Mouse (Mus musculus) kidney, adult 9 months (tissue): ENCODE measurements around the gene Hectd3.
A peak's percentile ranks its signal among the peaks of the same experiment; 100 is the strongest.

ENCODE experiments used
- DNase-seq: peaks from one replicate; pipeline ENCODE4 v3.0.0; 2022

Hectd3 gene

DNA sequence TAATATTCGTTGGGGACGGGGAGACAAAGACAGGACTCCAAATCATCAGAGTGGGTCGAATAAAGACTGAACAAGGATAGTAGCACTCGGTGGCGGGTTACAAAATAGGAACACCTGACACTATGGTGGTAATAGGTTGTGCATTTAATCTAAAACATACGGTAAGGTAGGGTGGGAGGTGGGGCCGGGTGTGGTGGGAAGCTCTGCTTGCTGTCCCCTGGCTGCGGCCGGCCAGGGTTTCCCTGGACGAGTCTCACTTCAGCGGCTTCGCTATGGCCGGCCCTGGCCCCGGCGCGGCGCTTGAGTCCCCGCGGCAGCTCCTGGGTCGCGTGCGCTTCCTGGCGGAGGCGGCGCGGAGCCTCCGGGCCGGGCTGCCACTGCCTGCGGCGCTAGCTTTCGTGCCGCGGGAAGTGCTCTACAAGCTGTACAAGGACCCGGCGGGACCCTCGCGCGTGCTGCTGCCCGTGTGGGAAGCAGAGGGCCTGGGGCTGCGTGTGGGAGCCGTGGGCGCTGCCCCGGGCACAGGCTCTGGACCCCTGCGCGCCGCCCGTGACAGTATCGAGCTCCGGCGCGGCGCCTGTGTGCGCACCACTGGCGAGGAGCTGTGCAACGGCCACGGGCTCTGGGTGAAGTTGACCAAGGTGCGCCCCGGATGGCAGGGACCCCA is at the start of gene Hectd3:
Hectd3 (plus strand) TSS at position 187 of the 667 bp plus-strand sequence.
- peak; percentile 77 for DNase-seq

DNA sequence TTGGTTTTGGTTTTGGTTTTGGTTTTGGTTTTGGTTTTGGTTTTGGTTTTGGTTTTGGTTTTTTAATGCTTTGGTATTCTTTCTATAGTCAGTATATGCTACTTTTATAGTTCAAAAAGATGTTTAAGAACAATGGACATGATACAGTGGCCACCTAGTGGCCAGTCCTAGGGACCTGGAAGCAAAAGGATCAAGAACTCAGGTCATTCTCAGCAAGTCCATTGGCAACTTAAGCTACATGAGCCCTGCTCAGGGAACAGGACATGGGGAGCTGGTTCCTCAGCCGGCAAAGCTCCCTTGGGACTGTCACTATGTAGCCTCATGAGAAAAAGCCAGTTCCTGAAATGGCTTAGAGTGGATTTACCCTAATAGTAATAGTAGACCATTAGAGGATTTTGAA is 43.5 kb upstream of the Hectd3 start:
- DNase-seq, result peak; percentile 27

DNA sequence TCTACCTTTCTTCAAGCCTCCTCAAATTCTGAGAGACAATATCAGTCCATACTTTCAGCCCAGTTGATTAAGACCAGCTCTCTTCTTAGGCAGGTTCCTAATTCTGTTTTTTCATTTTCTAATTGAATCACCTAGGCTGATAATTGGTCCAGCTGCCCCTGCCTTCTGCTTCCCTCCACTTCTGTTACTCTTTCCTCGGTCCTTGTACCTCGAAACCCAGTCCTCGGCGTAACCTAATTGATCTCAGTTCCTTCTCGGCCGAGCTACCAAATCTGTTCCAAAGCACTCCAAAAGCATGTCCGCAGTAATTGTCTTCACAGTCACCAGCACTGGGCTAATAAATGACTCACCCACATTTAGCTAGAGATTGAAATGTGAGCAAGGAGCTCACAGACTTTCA is 40.2 kb upstream of the Hectd3 start:
- no peak for DNase-seq

DNA sequence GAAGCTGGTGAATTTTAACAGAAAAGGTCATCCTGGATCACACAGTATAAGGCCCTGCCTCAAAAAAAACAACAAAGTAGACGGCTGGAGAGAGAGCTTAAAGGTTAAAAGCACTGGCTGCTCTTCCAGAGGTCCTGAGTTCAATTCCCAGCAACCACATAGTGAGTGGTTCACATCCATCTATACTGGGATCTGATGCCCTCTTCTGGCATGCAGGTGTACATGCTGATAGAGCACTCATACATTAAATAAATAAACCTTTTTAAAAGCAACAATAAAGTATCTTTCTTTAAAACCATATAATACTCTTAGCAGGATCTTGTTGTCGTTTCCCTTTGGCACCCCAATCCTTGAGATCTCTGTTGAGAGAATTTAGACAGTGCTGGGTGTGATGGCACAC is 18.6 kb upstream of the Hectd3 start:
- DNase-seq, result no peak

DNA sequence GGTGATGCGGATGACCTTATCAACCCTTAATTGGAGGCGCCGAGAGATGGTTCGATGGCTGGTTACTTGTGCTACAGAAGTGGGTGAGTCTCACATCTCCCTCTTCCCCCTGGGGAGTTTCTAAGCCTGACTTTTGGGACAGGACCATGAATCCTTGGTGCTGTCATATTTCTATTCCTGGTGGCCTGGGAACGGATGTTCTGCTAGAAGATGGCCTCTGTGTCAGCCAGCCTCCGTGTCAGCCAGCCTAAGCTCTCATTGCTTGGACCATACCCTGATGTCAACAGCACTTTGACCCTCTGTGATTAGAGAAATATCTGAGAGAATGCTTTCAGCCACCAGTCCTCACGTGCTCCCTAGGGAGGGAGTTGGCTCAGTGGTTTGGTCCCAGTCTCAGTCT is 9.4 kb upstream of the Hectd3 start:
- no peak for DNase-seq

DNA sequence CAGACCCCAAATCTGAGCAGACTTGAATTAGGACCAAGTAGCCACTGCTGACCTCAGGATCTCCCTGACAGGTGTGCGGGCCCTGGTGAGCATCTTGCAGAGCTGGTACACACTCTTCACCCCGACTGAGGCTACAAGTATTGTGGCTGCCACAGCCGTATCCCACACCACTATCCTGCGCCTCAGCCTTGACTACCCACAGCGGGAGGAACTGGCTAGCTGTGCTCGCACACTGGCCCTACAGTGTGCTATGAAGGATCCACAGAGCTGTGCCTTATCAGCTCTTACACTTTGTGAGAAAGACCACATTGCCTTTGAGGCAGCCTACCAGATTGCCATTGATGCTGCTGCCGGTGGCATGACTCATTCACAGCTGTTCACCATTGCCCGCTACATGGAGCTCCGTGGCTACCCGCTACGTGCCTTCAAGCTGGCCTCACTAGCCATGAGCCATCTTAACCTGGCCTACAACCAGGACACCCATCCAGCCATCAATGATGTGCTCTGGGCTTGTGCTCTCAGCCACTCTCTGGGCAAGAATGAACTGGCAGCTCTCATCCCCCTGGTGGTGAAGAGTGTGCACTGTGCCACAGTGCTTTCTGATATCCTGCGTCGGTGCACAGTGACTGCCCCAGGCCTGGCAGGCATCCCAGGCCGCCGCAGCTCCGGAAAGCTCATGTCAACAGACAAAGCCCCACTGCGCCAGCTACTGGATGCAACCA is 8.6 kb upstream of the Hectd3 start:
- peak; percentile 85 for DNase-seq

DNA sequence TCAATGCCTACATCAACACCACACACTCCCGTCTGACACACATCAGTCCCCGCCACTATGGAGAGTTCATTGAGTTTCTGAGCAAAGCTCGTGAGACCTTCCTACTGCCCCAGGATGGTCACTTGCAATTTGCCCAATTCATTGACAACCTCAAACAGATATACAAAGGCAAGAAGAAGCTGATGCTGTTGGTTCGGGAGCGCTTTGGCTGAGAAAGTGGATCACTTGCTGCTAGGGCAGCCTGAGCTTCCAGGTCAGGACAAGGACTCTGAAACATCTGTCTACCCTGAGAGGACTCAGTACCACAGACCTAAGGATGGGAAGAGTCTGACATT is 8.0 kb upstream of the Hectd3 start:
- no peak for DNase-seq

DNA sequence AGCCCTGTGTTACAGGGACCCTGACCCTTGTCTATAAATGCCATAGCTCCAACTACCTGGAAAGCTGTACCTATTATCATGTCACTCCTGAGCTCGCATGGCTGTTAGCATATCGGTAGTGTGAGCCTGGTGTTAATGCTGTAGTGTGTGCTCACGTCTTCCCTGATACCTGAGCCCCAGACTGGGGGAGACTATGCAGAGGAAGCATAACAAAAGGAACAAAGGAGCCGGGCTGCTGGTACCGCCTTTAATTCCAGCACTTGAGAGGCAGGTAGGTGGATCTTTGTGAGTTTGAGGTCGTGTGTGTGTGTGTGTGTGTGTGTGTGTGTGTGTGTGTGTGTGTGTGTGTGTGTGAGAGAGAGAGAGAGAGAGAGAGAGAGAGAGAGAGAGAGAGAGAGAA is 5.4 kb upstream of the Hectd3 start:
- no peak for DNase-seq

DNA sequence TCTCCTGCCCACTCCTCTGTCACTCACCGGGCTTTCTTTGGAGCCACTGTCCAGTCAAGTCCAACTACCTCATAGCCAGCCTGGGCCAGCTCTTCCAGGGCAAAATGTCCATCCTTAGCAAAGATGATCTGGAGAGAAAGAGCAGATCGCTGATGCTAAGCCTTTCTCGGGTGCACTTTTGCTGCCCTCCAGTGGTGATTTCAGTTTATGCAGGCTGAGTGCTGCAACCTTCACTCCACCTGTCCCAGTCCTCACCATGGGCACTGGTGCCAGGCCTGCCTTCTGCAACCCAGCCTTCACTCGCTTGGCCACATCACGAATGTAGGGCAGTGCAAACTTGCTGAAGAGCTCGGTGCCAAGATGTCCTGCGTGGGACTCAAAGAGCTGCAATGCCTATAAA is 3.8 kb upstream of the Hectd3 start:
- peak; percentile 90 for DNase-seq

DNA sequence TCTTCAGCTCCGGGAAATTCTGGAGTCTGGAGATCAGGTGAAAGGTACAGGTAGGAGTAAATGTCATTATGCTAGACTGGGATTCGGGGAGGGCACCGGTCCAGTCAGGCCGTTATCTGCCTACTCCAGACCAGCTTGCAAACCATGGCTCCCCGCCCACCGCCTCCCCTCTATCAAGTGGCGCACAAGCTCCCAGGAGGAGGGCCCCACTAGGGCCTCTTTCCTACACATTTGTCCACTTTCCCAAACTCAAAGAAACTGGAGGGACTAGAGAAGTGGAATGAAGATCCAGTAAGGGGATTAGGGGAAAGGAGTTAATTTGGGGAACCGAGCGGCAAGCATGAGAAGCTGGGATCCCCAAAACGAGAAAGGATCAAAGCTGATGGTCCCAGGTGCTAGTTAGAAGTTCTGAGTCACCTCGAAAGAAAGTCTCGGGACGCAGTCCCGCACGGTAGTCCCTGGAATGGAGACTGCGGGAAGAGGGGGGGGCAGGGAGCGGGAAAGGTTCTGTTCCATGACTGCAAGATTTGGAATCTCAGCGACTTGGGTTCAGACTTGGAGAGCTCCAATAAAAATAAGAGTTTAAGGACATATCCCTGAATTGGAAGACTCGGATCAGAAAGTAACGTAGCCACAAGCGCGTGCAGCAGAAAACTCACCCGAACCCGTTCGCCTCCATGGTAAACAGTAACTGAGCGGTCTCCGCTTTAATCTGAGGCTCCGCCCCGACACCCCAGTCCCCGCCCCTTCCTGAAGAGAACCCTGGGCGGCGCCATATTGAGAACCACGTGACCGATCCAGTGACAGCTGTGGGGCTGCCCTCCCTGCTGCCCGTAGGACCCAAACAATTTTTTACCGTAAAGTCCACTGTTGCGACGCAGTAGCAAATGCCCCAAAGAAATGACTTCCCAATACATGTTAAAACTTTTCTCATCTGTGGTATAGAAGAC is 1.2 kb upstream of the Hectd3 start, which contains the start of gene Urod:
Urod (minus strand) TSS at position 742 of the 950 bp plus-strand sequence.
- DNase-seq, result peak; percentile 98

DNA sequence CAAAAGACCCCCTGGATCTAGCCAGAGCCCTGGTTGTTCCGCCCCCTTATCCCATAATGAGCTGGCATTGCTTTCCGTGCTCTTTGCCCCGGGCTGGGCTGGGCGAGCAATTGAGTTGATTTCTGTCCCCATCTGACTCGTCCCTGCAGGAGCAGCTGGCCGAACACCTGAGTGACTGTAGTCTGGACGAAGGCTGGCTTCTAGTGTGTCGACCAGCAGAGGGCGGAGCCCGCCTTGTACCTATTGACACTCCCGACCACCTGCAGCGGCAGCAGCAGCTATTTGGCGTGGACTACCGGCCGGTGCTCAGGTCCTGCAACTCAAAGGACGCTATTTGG is 650 bp downstream of the Hectd3 start:
- peak; percentile 88 for DNase-seq

DNA sequence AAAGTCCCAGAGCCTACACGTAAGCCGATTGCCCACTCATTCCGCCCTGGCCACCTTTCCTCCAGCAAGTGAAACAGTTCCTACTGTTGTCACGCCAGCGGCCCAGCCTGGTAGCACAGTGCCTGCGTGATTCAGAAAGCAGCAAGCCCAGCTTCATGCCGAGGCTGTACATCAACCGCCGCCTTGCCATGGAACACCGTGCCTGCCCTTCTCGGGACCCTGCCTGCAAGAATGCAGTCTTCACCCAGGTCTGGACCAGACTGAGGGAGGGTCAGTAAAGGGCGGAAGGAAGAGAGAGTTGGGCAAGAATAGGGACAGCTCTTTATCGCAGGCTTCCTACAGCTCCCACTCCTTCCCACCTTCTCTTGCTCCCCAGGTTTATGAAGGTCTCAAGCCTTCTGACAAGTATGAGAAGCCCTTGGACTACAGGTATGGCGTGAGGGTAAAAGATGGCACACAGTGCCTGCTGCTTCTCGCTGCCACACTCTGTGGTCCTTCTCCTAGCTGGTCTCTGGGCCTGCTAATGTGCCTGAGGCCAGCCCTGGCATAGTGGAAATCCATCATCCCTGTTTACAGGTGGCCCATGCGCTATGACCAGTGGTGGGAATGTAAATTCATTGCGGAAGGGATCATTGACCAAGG is 4.5 kb downstream of the Hectd3 start:
- no peak for DNase-seq

DNA sequence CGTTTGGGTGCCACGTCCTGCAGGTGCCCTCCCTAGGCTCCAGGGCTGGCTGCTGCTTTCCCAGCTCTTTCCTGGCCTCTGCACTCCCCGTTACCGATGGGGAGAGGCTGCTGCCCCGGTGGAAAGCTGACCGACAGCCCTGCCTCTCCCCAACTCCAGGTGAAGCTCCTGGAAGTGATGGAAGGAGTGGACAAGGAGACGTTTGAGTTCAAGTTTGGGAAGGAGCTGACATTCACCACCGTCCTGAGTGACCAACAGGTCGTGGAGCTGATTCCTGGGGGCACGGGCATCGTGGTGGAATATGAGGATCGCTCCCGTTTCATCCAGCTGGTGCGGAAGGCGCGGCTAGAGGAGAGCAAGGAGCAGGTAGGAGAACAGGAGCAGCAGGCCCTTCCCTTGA is 6.8 kb downstream of the Hectd3 start:
- DNase-seq, result no peak

DNA sequence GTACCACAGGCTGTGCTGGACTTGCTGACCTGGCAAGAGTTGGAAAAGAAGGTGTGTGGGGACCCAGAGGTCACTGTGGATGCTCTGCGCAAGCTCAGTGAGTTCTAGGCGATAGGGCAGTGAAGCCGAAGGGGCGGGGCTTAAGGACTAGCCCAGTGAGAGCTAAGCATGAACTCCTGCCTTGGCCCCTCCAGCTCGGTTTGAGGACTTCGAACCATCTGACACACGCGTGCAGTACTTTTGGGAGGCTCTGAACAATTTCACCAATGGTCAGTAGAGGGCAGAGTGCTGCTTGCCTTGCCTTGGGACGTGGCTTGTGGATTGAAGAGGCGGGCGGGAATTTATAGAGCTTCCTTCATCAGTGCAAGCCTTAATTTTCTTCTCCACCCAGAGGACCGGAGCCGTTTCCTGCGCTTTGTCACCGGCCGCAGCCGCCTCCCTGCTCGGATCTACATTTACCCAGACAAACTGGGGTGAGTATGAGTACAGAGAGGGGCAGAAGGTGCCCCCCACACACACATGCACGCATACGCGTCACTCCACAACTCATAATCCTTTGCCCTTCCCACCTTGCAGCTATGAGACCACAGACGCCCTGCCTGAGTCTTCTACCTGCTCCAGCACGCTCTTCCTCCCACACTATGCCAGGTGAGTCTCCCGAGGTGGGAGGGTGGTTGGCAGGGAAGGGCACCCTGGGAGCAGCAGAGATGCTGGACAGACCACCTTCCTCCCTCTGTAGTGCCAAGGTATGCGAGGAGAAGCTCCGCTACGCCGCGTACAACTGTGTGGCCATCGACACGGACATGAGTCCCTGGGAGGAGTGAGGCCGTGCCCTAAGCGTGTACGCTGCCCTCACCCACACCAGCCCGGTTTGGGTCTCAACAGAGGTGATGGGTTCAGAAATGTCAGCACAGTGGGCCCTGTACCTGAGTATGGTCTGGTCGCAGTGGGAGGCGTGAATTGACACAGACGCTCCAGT is 7.7 kb downstream of the Hectd3 start:
- DNase-seq, result peak; percentile 93

DNA sequence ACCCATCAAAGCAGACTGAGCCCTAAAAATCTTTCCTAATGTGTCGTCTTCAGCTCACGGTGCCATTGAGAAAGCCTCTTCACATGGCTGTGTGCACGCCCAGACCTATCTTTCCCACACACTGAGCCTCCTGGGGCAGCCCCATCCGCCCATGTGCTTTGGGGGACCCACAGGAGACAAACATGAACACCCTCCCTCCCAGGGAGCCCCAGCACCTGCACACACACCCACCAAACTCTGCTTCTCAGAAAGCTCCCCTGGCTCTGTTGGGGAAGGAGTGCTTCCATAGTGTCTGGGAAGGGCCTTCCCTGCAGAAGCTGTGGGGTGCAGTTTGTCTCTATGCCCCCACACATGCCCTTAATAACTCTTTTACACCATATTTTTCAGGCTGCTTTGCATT is 9.5 kb downstream of the Hectd3 start:
- DNase-seq, result no peak

DNA sequence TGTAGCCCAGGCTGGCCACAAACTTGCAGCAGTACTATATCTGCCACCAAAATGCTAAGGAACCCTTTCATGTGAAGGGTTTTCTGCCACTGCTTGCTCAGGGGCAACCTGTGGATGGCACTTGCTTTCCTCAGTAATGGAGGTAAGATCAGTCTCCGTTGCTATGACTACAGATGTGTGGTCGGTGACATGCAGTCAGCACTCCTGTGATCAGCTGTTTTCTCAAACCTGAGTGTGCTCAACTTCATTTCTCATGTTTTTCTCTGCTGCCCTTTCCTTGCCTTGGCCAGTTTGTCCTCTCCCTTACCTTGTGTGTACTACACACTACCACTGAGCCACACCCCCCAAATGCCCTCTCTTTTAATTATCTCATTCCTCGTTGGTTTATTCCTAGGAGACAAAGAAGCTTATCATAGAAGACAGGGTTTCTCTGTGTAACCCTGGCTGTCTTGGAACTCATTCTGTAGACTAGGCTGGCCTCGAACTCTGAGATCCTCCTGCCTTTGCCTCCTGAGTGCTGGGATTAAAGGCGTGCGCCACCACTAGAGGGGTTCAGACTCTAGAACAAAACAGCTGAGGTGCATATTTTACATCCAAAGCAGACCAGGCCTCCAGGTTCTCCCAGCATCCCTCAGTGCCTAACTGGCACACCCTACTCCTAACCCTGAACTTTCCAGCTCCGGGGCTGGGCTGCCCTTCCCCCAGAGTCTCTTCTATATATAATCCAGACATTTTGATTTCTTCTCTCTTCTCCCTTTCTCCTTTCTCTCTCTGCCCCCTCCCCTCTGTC is 10.7 kb downstream of the Hectd3 start:
- DNase-seq, result no peak

DNA sequence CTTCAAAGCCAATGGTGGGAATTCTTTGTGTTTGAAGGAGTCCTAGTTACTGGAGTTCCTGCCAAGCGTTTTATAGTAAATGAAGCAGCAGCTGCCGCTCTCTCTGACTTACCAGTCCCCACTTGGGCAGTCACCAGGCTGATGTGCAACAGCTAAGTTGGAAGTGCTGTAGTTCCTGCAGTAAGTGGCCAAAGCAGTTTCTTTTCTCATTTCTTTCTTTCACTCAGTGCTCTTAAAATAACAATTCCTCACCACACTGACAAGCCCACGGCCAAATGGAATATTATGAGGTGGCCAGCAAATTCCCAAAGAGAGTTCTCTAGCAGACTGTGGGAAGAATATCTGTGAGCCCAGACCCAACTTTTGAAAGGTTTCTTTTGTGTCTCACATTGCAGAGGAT is 11.9 kb downstream of the Hectd3 start:
- DNase-seq, result no peak

DNA sequence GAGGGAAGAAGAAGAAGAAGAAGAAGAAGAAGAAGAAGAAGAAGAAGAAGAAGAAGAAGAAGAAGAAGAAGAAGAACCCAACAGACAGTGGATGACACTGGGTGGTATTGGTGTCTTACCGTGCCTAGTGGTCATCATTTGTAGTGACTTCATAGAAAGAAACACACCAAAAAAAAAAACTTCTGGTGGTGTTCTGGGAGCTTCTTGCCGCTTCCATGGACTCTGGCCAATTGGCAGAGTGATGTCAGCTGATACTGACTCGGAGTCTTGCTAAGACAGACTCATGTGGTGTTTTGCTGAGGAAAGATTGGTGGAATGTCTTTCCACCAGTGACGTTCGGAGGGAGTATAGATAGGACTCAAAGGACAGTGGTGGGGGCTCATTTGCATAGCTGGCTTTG is 15.1 kb downstream of the Hectd3 start:
- no peak for DNase-seq

DNA sequence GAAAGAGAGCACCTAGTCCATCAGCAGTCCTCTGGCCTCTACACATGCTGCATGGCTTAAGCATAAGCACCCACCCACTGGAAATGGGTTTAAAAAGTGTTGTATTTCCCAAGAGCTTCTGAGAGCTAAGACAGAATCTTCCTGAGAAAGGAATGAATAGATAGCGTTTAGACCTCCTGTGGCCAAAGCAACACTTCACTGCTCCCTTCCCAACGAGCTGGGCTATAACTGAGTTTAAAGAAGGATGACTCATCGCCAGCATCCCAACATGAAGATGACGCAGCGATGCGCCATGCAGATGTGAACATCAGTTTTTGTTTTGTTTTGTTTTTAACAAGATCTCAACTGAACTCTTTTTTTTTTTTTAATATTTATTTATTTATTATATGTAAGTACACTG is 18.5 kb downstream of the Hectd3 start:
- DNase-seq, result no peak

DNA sequence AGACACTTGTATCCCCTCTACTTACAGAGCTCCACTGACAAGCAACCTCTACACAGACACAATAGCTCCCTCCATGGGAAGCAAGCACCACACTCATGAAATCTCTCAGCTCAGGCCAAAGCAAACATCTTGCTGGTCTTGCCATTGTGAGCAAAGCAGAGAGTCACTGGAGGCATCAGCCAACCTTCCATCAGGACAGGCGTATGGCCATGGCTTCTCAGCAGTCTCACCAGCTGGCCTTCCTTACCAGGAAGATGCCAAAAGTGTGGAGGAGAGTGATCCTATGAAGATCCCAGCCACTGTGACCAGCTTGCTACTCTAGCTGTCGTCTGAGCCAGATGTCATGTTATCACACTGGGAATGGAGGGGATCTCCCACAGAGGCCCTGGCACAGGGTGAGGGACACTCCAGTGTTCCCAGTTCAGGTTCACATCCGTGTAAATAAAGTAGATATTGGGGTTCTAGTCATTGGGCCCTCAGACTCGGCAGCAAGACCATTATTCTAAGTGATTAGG is 19.8 kb downstream of the Hectd3 start:
- DNase-seq, result no peak

DNA sequence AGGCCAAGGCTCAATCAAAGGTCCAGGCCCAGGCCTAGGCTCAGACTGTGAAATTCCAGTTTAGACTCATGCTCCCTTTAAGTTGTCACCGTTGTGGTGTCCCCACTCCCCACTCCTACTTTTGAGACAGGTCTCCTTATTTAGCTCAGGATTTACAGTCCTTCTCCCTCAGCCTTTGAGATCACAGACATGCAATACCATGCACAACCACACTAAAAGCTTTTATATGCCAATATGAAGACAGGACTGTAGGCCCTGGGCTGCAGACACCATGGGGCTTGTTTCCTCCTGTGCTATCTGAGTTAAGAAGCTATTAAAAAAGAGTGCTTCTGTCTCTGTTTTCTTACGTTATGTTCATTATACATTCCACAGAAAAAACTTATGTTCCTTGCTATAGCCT is 22.6 kb downstream of the Hectd3 start:
- no peak for DNase-seq
